Mouse (Mus musculus) forebrain, embryonic 16.5 days (tissue): Measurements from ENCODE around the gene Card19. TPM values are rescaled to one million over a fixed set of nuclear protein-coding genes. Genes with fewer than 3 reads are reported as not detected.

Experiments used
- ATAC-seq: fragments of 200-750 bp; cut with Nextera tagmentation; 2 replicates; pipeline ENCODE4 v1.8.0; 2017; ENCODE audit warnings: mild to moderate bottlenecking, moderate library complexity
- H3K27ac ChIP-seq: fragments of 300-500 bp; sonication (generic); 2 replicates; pipeline ENCODE4 v1.5.1; 2014; ENCODE audit warnings: low read length, control low read depth
- H3K27me3 ChIP-seq: fragments of 300-500 bp; sonication (generic); replicated peaks from 2 replicates; pipeline ENCODE4 v1.6.1; 2014; ENCODE audit warnings: low read length; ENCODE audit not compliant: control insufficient read depth, insufficient read depth
- H3K36me3 ChIP-seq: fragments of 300-500 bp; sonication (generic); 2 replicates; pipeline ENCODE4 v1.6.1; 2014; ENCODE audit not compliant: control insufficient read depth, insufficient read depth
- H3K4me1 ChIP-seq: fragments of 300-500 bp; sonication (generic); replicated peaks from 2 replicates; pipeline ENCODE4 v1.6.1; 2014; ENCODE audit warnings: low read length; ENCODE audit not compliant: control insufficient read depth, insufficient read depth
- H3K4me2 ChIP-seq: fragments of 300-500 bp; sonication (generic); 2 replicates; pipeline ENCODE4 v1.6.1; 2014; ENCODE audit warnings: mild to moderate bottlenecking, low read length, control low read depth
- H3K4me3 ChIP-seq: fragments of 300-500 bp; sonication (generic); replicated peaks from 2 replicates; pipeline ENCODE4 v1.5.1; 2014; ENCODE audit warnings: mild to moderate bottlenecking, low read length, control low read depth
- H3K9ac ChIP-seq: fragments of 300-500 bp; sonication (generic); replicated peaks from 2 replicates; pipeline ENCODE4 v1.6.1; 2014; ENCODE audit warnings: low read depth, low read length, control low read depth
- H3K9me3 ChIP-seq: fragments of 300-500 bp; sonication (generic); 2 replicates; pipeline ENCODE4 v1.6.1; 2016; ENCODE audit warnings: low read length; ENCODE audit not compliant: control insufficient read depth
- WGBS: fragments of 180-500 bp; shearing (Covaris S2); extraction: QIAGEN DNeasy Blood & Tissue Kit; methylation state at CpG from one replicate; pipeline ENCODE4 v1.1.7; 2014; 5-methylcytosine and 5-hydroxymethylcytosine counted together
- polyA plus RNA-seq: library from polyadenylated mRNA; unstranded; fragments of >200 nt; fragmentation: Nextera tagmentation; extraction: Ambion mirVana; gene quantifications from 2 replicates; pipeline ENCODE4 v1.2.1, GENCODE M21; 2015

Card19 gene
- 20.6 and 21.4 TPM in 2 replicates for polyA plus RNA-seq

DNA sequence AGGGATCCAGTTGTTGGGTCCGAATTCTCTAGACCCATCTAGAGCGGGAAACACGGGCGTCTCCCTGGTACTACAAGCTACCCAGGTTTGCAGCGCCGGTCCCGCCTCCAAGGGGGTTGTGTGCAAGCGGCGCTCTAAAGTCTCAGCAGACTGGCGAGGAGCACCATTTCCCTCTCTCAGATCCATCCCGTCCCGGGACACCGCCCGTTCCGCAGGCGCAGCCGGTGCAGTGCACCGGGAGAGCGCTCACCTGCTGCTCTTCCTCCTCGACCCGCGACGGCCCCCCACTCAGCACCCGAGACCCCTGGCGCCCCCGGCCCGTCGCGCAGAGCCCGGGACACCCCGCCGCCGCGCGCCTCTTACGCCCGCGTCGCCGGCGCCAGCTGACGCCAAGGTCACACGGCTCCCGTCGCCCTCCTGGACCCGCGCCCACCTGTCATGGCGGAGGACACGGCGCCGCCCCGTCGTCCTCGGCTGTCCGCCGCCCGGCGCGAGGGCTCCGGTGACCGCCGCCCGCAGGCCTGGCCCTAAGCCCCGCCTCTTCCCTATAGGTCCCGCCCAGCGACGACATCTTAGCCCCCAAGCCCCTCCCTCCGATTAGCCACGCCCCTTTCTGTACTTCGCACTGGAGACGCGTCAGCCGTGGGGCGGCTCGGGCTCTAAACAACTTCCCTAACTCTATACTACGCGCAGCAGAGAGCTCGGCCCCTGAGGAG lies at the start of gene Card19:
Gene Card19 (minus strand): TSS at position 534 of the 716 bp plus-strand sequence.
- ATAC-seq, result peak; percentile 87
- peaks cover 36% of the 10 kb centered on the region for H3K4me1 ChIP-seq
- H3K36me3 ChIP-seq, result no peaks in the 10 kb centered on the region
- H3K27ac ChIP-seq, result no peak within 1 kb of the TSS; the same call in 1 of the 2 replicates
- no peaks in the 10 kb centered on the region for H3K27me3 ChIP-seq
- H3K9ac ChIP-seq, result peak within 1 kb of the TSS; percentile 73
- WGBS, result under 1% methylated on average over 78 of the region's 78 CpGs
- no peaks in the 10 kb centered on the region for H3K9me3 ChIP-seq
- peak within 1 kb of the TSS; percentile 82 for H3K4me3 ChIP-seq
- H3K4me2 ChIP-seq, result peak within 1 kb of the TSS; percentile 84

DNA sequence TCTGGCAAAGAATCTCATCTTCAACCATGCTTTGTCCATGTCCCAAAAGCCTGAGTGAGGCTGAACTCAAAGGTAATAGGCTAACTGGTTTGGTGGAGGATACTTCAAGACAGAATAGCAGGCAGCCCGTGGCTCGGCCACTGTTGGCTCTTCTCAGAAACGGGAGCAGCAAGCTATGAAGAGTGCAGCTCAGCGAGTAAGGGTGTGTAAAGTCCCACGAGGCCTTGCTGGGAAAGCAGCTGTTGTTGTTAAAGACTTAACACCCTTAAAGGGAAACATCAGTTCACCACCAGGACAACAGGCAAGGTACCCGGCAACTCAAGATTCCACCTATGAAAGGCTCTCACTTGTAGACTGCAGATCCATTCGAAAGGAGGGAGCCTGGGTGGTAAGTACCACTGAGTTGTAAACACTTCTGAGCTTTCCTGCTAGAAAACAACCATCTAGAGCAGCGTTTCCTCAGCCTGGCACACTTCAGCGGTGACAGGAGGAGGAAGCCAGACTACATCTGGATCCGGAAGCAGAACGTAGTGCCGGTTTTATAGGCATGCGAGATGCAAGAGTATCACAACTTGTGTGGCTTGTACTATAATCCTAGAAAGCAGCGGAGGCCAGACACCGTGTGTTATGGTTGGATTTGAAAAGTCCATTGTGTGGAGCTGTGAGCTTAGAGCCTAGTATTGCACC lies 44.3 kb upstream of the Card19 start:
- WGBS, result 79% methylated on average over 15 of the region's 15 CpGs
- Histone ChIP-seq H3K36me3 (no peaks in the 10 kb centered on the region), H3K27me3 (no peaks in the 10 kb centered on the region), H3K4me2 (no peak overlapping the region), H3K4me3 (no peak overlapping the region), H3K9ac (no peak overlapping the region), H3K9me3 (no peaks in the 10 kb centered on the region), H3K27ac (no peak overlapping the region), H3K4me1 (no peaks in the 10 kb centered on the region)
- ATAC-seq, result no peak

- no peak for ATAC-seq
- Histone ChIP-seq H3K9ac (no peak overlapping the region), H3K36me3 (no peaks in the 10 kb centered on the region), H3K27me3 (no peaks in the 10 kb centered on the region), H3K27ac (no peak overlapping the region), H3K4me2 (no peak overlapping the region), H3K4me1 (no peaks in the 10 kb centered on the region), H3K9me3 (no peaks in the 10 kb centered on the region), H3K4me3 (no peak overlapping the region)
- 91% methylated on average over 3 of the region's 3 CpGs for WGBS
These were observed 42.0 kb upstream of the Card19 start for GRCm38 (mm10) chr13:49257819-49258313.

GRCm38 (mm10) chr13:49252746-49253145 lies 36.9 kb upstream of the Card19 start:
- H3K9me3 ChIP-seq, result no peaks in the 10 kb centered on the region
- ATAC-seq, result no peak
- no peak overlapping the region for H3K4me2 ChIP-seq
- no peak overlapping the region for H3K4me3 ChIP-seq
- H3K36me3 ChIP-seq, result no peaks in the 10 kb centered on the region
- H3K4me1 ChIP-seq, result peaks cover 2% of the 10 kb centered on the region
- H3K27me3 ChIP-seq, result peaks cover 6% of the 10 kb centered on the region
- no peak overlapping the region for H3K9ac ChIP-seq
- 90% methylated on average over 13 of the region's 13 CpGs for WGBS
- no peak overlapping the region for H3K27ac ChIP-seq

DNA sequence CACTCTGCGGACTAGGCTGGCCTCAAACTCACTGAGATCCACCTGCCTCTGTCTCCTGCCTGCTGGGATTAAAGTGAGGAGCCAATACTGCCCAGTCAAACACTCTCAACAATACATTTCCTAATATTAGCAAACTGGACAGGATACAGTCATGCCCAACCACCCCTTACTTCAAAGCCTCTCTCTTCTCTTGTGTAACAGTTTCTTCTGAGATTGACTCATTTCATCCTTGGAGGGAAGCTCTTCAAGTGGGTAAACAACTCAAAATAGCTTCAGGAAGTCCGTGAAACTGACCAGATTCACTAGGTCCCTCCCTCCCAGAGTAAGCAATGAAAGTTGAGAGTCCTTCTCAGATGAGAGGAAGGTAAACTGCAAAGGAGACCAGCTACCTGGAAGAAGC lies 36.3 kb upstream of the Card19 start:
- H3K4me1 ChIP-seq, result peaks cover 5% of the 10 kb centered on the region
- WGBS, result 66% methylated on average over 2 of the region's 2 CpGs
- no peaks in the 10 kb centered on the region for H3K9me3 ChIP-seq
- no peak overlapping the region for H3K4me3 ChIP-seq
- no peak overlapping the region for H3K27ac ChIP-seq
- H3K27me3 ChIP-seq, result peaks cover 12% of the 10 kb centered on the region
- no peaks in the 10 kb centered on the region for H3K36me3 ChIP-seq
- ATAC-seq, result no peak
- no peak overlapping the region for H3K4me2 ChIP-seq
- H3K9ac ChIP-seq, result no peak overlapping the region

GRCm38 (mm10) chr13:49250716-49251517 lies 35.1 kb upstream of the Card19 start:
- no peak overlapping the region for H3K4me2 ChIP-seq
- H3K27me3 ChIP-seq, result peaks cover 20% of the 10 kb centered on the region
- WGBS, result 23% methylated on average over 4 of the region's 4 CpGs
- no peak overlapping the region for H3K9ac ChIP-seq
- H3K9me3 ChIP-seq, result no peaks in the 10 kb centered on the region
- no peak overlapping the region for H3K27ac ChIP-seq
- H3K36me3 ChIP-seq, result no peaks in the 10 kb centered on the region
- H3K4me1 ChIP-seq, result peaks cover 5% of the 10 kb centered on the region
- no peak overlapping the region for H3K4me3 ChIP-seq
- ATAC-seq, result no peak

DNA sequence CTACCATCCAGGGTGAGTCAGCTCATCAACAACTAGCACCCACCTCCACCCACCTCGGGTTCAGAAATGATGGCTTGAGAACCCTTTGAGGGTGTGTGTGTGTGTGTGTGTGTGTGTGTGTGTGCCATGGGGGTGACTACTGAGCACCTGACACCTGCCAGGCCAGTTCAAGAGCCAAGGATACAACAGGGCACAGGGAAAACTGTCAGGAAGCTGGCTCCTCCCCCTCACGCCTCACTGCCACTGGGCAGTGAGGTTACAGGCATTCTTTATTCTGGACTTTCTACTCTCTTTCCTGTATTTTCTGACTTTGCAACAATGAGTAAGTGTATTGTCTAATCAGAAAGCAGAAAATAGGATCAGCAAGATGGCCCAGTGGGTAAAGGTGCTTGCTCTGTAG lies 33.8 kb upstream of the Card19 start:
- ATAC-seq, result no peak
- Histone ChIP-seq H3K27me3 (peaks cover 20% of the 10 kb centered on the region), H3K36me3 (no peaks in the 10 kb centered on the region), H3K4me2 (no peak overlapping the region), H3K9me3 (no peaks in the 10 kb centered on the region), H3K27ac (no peak overlapping the region), H3K4me3 (no peak overlapping the region), H3K4me1 (peaks cover 5% of the 10 kb centered on the region), H3K9ac (no peak overlapping the region)
- 76% methylated on average over 2 of the region's 2 CpGs for WGBS

DNA sequence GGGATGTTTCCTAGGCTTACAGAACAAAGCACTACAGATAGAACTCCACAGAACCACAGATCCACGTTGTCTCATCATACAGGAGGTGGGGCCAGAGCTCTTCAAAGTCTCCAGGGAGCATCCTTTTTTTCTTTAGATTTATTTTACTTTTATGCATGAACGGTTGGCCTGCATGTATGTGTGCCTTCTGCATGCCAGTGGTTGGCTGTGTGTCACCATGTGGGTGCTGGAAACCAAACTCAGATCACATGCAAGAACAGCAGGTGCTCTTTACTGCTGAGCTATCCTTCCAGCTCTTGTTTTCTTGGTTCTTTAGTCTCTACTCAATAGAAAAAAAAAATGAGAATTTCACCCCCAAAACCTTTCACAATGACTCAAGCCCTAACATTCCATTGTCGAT lies 33.1 kb upstream of the Card19 start:
- Histone ChIP-seq H3K4me3 (no peak overlapping the region), H3K4me2 (no peak overlapping the region), H3K4me1 (peaks cover 5% of the 10 kb centered on the region), H3K27me3 (peaks cover 20% of the 10 kb centered on the region), H3K27ac (no peak overlapping the region), H3K9me3 (no peaks in the 10 kb centered on the region), H3K9ac (no peak overlapping the region), H3K36me3 (no peaks in the 10 kb centered on the region)
- no peak for ATAC-seq
- WGBS, result 70% methylated on average over 3 of the region's 3 CpGs

- Histone ChIP-seq H3K27me3 (peaks cover 20% of the 10 kb centered on the region), H3K9me3 (no peaks in the 10 kb centered on the region), H3K36me3 (no peaks in the 10 kb centered on the region), H3K4me1 (peaks cover 5% of the 10 kb centered on the region), H3K4me2 (peak within 1 kb of the TSS; percentile 54), H3K9ac (peak within 1 kb of the TSS; percentile 29; the same call in 1 of the 2 replicates), H3K4me3 (peak within 1 kb of the TSS; percentile 38), H3K27ac (no peak within 1 kb of the TSS)
- WGBS, result 19% methylated on average over 6 of the region's 8 CpGs
- ATAC-seq, result no peak
These were observed 32.6 kb upstream of the Card19 start, which contains the start of gene Susd3 for GRCm38 (mm10) chr13:49248467-49248862. Gene Susd3 (minus strand): TSS chr13:49248706.
